ENCODE assay signal across 20 mouse cellular contexts in genomic region chr1:185814901-185815300, GRCm38 (mm10).
DNase-seq lines count a peak whose midpoint lies in the region; TF ChIP-seq lines count a peak whose summit lies in the region.
"Had no signal": no experiment of that assay in that cellular context is flagged by ENCODE, and none has a peak within 500 bp of the region (broad histone marks: within the 10 kb centered on the region; RNA-seq: fewer than 3 reads in every experiment).

No protein-coding gene starts in this region.

- 84% methylated on average over 3 of the region's 3 CpGs for WGBS in liver, adult 2 months

- no peak overlapping the region for H3K4me3 ChIP-seq in gastrocnemius, adult 2 months
- no peak overlapping the region for H3K4me3 ChIP-seq in liver, adult 2 months (ENCODE audit: insufficient read depth, low read depth, low read length)
- H3K4me3 ChIP-seq: embryonic facial prominence, embryonic 10.5 days; heart, embryonic 13.5 days; limb, embryonic 13.5 days; lung, embryonic 15.5 days; midbrain, embryonic 15.5 days had no signal

- H3K9ac ChIP-seq in liver, adult 2 months (ENCODE audit: low read depth, low read length), result no peak overlapping the region
- H3K9ac ChIP-seq: heart, embryonic 13.5 days; limb, embryonic 13.5 days; lung, embryonic 15.5 days; midbrain, embryonic 15.5 days had no signal

- peak; percentile 25; the same call in 1 of the 2 replicates for TF ChIP-seq CTCF in gastrocnemius, adult 2 months (IDR thresholded peaks at IDR 0.05)
- peak; percentile 34; the same call in 1 of the 2 replicates for TF ChIP-seq CTCF in liver, adult 2 months (IDR thresholded peaks at IDR 0.05; ENCODE audit: low read depth, low read length)

- H3K27me3 ChIP-seq in liver, adult 2 months (ENCODE audit: control insufficient read depth, insufficient read depth, low read length), result no peaks in the 10 kb centered on the region
- H3K27me3 ChIP-seq: CH12.LX; heart, embryonic 13.5 days; limb, embryonic 13.5 days; lung, embryonic 15.5 days; midbrain, embryonic 15.5 days had no signal

- no peaks in the 10 kb centered on the region for H3K36me3 ChIP-seq in liver, adult 2 months (ENCODE audit: control insufficient read depth, insufficient read depth, low read length)
- H3K36me3 ChIP-seq: embryonic facial prominence, embryonic 10.5 days; heart, embryonic 13.5 days; limb, embryonic 13.5 days; lung, embryonic 15.5 days; midbrain, embryonic 15.5 days had no signal

- no peak for TF ChIP-seq POLR2A in liver, adult 2 months (IDR thresholded peaks at IDR 0.05; ENCODE audit: extremely low read depth, insufficient read depth, low read length)

- H3K27ac ChIP-seq in gastrocnemius, adult 2 months, result no peak overlapping the region
- H3K27ac ChIP-seq in liver, adult 2 months (replicated peaks; ENCODE audit: insufficient read depth, low read depth, low read length), result no peak overlapping the region
- H3K27ac ChIP-seq: embryonic facial prominence, embryonic 10.5 days; heart, embryonic 13.5 days; limb, embryonic 13.5 days; lung, embryonic 15.5 days; midbrain, embryonic 15.5 days had no signal

- no peak for DNase-seq in gastrocnemius, adult 2 months
- no peak for DNase-seq in gastrocnemius, postnatal 10 days
- DNase-seq in liver, adult 2 months (ENCODE audit: extremely low read depth, low read depth, low spot score), result no peak
- DNase-seq in liver (no peak), 3T3-L1 (ENCODE audit: low read depth, low spot score) (peak; percentile 9), R1 (ENCODE audit: low read depth, low spot score) (peak; percentile 62)
- no peak for DNase-seq in layer of hippocampus, adult 9-10 months (ENCODE audit: low spot score)
- no peak for DNase-seq in urinary bladder, postnatal 10 days (ENCODE audit: low spot score)
- DNase-seq: adrenal gland, adult 2 months; cerebellum, adult 11-12 months; cerebellum, postnatal 36 days; heart, postnatal 4 days; retina, postnatal 1 day; right cerebral cortex, postnatal 4 days had no signal

- H3K4me1 ChIP-seq in liver, adult 2 months (ENCODE audit: control insufficient read depth, insufficient read depth, low read length), result no peaks in the 10 kb centered on the region
- H3K4me1 ChIP-seq: heart, embryonic 13.5 days; midbrain, embryonic 15.5 days had no signal

- H3K79me2 ChIP-seq in liver, adult 2 months (ENCODE audit: control insufficient read depth, insufficient read depth, low read length), result no peaks in the 10 kb centered on the region

- intact Hi-C loops in gastrocnemius, adult 2 months (cut with DNase I), result no loop called here

Comparison
In these comparisons a context has a peak if more than half of its experiments do, and no peak if none do; other contexts are left out.
1. DNase-seq: peak in 3T3-L1 (single experiment) and R1 (single experiment); none in gastrocnemius, adult 2 months (single experiment), gastrocnemius, postnatal 10 days (single experiment), liver, adult 2 months (single experiment), liver (single experiment), layer of hippocampus, adult 9-10 months (single experiment) and urinary bladder, postnatal 10 days (single experiment).